Mouse (Mus musculus): Measurements from ENCODE around the gene Tmprss13.

Gene Tmprss13

GRCm38 (mm10) chr9:45382336-45382735, 63.4 kb downstream of the Tmprss13 start:
- DNase-seq (ENCODE audit: low spot score) = no peak

GRCm38 (mm10) chr9:45382834-45383233, 63.9 kb downstream of the Tmprss13 start:
- DNase-seq (ENCODE audit: low spot score) = no peak

- no peak for DNase-seq (ENCODE audit: low spot score)
Measured at GRCm38 (mm10) chr9:45383883-45384282, 65.0 kb downstream of the Tmprss13 start.

GRCm38 (mm10) chr9:45386698-45387097, 67.8 kb downstream of the Tmprss13 start:
- DNase-seq (ENCODE audit: low spot score) = no peak

GRCm38 (mm10) chr9:45388385-45388994, 69.6 kb downstream of the Tmprss13 start:
- DNase-seq (ENCODE audit: low spot score) = peak; percentile 86

GRCm38 (mm10) chr9:45389596-45389995, 70.7 kb downstream of the Tmprss13 start:
- DNase-seq (ENCODE audit: low spot score) = no peak

- no peak for DNase-seq (ENCODE audit: low spot score)
Measured at GRCm38 (mm10) chr9:45391299-45391698, 72.4 kb downstream of the Tmprss13 start.

GRCm38 (mm10) chr9:45395218-45395617, 76.3 kb downstream of the Tmprss13 start:
- no peak for DNase-seq (ENCODE audit: low spot score)

- DNase-seq (ENCODE audit: low spot score) = no peak
Measured at GRCm38 (mm10) chr9:45395796-45396195, 76.9 kb downstream of the Tmprss13 start.
